Mouse (Mus musculus) small intestine, adult 2 months (tissue): ENCODE measurements around the gene Sema4d.

Source experiments
- CTCF ChIP-seq: fragments of 200-500 bp; IDR thresholded peaks from 2 replicates; pipeline ENCODE4 v1.5.1; 2012; ENCODE audit warnings: low read depth, mild to moderate bottlenecking, control low read depth, inconsistent platforms, low read length, moderate library complexity, mixed read lengths; ENCODE audit not compliant: insufficient replicate concordance, insufficient read length; ENCODE audit errors: extremely low read depth
- POLR2A ChIP-seq: fragments of 200-500 bp; IDR thresholded peaks from 2 replicates; pipeline ENCODE4 v1.6.1; 2012; ENCODE audit warnings: low read depth, mild to moderate bottlenecking, control low read depth, inconsistent platforms, low read length, moderate library complexity

- TF ChIP-seq CTCF, result no peak
- no peak for TF ChIP-seq POLR2A
Measured at GRCm38 (mm10) chr13:51739713-51740112, 53.8 kb downstream of the Sema4d start.
